Mouse (Mus musculus) embryonic stem cell, embryonic (primary cell): ENCODE results near the gene Brinp3.
"Not testable (repeated sequence)": the region's sequence is repeated elsewhere in the genome, so short reads cannot be mapped to it uniquely, and the experiment has no call there.

ENCODE experiments used
- CTCF ChIA-PET, 4 experiments: fragments of 300-600 bp in 2 of 4; fragments of 350-600 bp in 2 of 4; sonication (Branson Sonifier 250); formaldehyde crosslinking; loops; one replicate each; lab custom pipeline; 2022; ENCODE audit warnings: inconsistent platforms in 2 of 4; lab: Charles Lee
- POLR2A ChIA-PET, 4 experiments: fragments of 300-600 bp in 2 of 4; fragments of 350-600 bp in 2 of 4; sonication (Branson Sonifier 250); formaldehyde crosslinking; loops; one replicate each; lab custom pipeline; 2022; ENCODE audit warnings: antibody characterized with exemption in 4 of 4, inconsistent platforms in 1 of 4; lab: Charles Lee

Brinp3 gene

DNA sequence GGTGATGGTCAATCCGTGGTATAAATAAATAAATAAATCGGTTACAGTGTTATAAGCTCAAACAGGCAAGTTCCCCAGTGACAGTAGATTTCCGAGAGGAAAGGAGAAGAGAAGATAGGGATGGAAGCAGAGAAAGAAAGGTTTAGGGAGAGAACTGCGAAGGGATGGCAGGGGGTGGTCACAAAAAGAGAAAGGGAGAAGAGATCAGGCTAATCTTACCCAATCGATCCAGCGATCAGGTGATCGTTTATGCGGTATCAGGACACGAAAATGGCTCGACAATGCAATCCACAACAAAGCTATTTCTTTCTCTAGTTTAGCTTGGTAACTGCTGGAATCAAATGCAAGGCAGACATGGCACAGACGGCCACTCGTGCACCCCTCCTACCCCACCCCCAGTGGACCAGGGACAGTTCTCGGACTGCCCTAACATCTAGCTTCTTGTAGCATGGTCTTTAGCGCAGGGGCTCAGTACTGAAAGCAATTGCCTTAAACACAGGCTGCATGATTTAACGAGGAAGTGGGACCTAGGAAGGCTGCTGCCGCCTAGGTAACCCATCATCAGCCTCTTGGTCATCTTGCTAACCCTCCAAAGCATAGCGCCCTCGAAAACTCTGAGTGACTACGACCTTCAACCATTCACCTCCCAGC lies at the start of gene Brinp3:
Gene Brinp3, plus strand, starts transcription at position 80 of the 651 bp plus-strand sequence.
- ChIA-PET CTCF (no interaction called here), POLR2A (interaction anchor here in 1 of 4 experiments (1.3 kb wide), 1 partner anchor 9 kb away, joined by 4 read pairs; no protein-coding TSS in a partner anchor)

DNA sequence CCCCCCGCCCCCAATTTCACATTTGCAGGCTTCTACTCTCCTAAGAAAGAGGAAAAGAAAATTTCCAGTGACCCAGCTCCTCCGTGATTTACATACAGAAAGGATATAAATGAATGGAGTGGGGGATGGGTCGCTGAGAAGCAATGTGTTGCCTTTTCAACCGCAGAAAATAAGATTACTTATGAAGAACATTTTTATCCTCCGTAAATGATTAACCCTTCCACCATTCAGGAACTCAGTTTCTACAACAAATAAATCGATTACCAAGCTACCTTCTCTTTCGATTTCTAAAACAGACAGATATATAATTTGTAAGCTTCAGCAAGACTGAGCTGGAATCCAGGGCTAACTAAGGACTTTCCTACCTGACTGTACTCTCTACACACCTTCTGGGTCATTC lies 339 bp upstream of the Brinp3 start:
- ChIA-PET POLR2A (interaction anchor here in 2 of 4 experiments (0.5 to 1.3 kb wide), 2 partner anchors 8 to 61 kb away, joined by 3 to 4 read pairs; no protein-coding TSS in a partner anchor), CTCF (no interaction called here)

DNA sequence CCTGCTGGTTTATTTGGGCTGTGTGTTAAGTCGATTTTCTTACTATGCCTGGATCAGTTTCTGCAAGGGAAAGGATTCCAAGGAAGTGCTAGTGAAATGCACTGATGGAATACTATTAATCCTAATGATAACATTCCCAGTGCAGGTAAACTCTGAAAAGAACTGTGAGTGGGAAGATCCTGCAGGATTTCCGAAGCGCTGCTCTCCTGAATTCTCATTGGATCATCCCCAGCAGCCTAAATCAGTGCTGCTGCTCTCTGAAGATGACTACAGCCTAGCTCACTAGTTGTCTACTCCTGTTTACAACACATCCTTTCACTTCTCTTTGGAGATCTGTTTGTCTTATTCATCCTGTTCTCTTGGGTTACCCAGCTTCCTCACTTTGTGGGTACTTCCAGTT lies 826 bp downstream of the Brinp3 start:
- CTCF ChIA-PET: no interaction called here
- POLR2A ChIA-PET: no interaction called here

DNA sequence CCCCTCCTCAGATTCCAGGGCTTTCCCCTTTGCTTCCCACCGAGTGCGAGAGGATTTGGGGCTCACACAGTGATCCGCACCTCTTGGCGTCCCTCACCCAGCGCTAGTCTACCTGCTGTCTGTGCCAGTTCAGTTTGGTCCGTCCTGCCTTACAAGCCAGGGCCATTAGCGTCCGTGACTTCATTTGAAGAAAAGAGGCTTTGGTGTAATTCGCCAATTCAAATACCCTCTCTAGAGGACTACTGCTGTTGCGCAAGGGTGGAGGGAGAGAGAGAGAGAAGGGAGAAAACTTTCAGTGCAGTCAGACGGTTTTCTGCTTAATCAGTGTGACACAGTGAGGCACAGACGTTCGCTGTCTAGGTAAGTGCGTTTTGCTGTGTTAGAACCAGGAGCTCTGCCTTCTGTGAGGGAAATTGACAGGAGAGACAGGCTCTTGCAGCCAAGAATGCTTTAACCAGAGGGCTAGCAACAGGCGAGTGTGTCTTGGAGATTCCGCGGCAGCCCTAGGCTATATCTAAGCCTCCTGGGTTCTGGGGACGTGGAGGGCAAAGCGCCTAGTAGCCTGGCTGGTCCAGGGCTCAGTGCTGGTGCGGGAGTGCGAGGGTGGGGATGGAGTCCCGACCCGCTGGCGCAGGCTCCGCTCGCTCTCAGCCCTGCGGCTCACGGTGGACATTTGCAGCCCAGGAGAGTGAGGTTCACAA lies 3.0 kb downstream of the Brinp3 start:
- ChIA-PET POLR2A (interaction anchor here in 1 of 4 experiments (0.6 kb wide), 1 partner anchor 40 kb away, joined by 3 read pairs; no protein-coding TSS in a partner anchor), CTCF (no interaction called here)

DNA sequence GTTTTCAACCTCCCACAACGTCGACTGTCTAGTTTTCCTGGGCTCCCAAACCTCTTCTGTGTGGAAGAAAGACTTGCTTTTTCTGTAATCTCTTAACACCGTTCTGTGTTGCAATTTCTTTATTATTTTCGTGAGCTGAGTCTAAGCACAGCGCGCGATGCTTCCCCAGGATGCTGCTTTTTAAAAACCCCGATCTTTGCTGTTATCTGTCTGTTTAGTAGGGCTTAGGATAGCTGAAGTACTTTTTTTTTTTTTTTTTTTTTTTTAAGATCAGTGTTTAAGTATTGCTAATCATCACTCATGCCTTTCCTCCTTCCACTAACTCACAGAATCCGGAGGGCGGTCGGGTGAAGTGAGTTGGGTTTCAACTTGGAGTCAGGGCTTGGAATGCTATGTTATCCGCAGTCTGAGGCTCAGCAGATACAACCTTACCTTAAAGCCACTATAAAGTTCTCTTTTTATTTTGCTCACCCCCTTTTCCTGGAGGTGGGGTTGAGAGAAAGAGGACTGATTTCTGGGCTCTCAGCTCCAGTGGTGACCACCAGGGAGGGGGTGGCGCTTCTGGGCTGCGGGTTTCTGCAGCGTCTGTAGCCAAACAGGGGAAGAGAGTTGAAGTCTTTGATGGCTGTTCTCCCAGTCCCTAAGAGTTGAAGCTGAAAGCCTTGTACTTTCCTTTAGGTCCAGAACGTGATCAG lies 3.7 kb downstream of the Brinp3 start:
- ChIA-PET CTCF (no interaction called here), POLR2A (interaction anchor here in 1 of 4 experiments (0.6 kb wide), 1 partner anchor 39 kb away, joined by 3 read pairs; no protein-coding TSS in a partner anchor)

DNA sequence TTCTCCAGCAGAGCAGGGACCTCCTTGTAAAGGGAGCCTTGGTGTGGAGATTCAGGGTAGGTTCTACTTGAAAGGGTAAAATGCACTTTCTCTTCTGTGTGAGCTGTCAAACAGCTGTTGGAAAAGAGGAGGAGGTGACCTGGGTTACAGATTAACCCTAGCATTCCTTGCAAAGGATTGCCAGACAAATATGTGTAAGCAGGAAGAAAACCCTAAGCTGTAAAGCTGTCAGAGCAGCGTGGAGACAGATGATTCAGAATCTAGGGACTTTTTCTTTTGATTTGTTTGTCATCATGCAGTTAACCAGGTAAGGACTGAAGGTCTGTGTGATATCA lies 4.2 kb downstream of the Brinp3 start:
- POLR2A ChIA-PET: no interaction called here

DNA sequence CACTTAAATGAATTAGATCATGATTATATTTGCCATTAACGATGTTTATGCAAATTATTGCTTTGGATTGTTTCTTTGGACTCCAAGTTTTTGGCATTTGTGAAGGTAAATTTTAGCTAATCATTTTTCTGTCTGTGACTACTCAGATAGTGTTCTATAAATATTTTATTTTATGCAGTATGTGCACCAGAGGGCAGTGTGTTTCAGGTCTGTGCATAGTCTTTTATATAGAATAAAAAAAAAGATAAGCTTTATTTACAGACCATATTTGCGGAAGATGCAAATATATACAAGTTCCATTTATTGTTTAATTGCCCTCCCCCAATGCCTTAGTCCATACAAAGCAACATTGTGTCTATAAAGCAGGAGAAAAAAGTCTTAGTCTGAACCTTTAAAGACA lies 20.8 kb downstream of the Brinp3 start:
- ChIA-PET CTCF (no interaction called here), POLR2A (no interaction called here)

More for the DNA sequence above, 4.2 kb downstream of the Brinp3 start:
- CTCF ChIA-PET: no interaction called here

DNA sequence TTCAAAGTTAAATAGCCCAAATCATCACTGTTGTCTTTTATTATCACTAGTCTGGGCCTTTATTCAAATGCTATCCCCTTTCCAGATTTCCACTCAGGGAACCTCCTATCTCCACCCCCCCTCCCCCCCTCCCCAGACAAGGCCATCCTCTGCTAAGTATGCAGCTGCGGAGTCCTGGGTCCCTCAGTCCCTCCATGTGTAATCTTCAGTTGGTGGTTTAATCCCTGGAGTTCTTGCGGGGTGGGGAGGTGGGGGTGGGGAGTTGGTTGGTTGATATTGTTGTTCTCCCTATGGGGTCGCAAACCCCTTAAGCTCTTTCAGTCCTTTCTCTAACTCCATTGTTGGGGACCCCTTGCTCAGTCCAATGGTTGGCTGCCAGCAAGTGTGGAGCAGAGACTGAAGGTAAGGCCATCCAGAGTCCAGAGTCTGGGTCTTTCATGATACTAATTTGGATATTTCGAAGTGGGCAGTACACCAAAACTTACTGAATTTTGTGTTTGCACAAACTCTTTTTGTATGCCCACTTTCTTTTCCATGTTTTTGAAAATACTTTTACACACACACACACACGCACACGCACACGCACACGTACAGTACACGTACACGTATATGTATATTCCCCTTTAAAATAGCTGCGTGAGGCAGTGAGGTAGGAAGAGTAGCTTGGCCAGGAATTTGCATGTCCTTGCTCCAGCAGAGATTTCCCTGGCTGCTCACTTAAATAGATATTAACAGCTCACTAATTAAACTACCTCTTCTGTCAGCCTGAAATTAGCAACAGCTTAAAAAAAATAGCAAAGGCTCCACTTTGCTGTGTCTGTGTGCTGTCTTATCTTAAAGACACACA lies 29.4 kb downstream of the Brinp3 start:
- POLR2A ChIA-PET: interaction anchor here in 1 of 4 experiments (0.7 kb wide), 1 partner anchor 36 kb away, joined by 5 read pairs; no protein-coding TSS in a partner anchor
- CTCF ChIA-PET: no interaction called here

DNA sequence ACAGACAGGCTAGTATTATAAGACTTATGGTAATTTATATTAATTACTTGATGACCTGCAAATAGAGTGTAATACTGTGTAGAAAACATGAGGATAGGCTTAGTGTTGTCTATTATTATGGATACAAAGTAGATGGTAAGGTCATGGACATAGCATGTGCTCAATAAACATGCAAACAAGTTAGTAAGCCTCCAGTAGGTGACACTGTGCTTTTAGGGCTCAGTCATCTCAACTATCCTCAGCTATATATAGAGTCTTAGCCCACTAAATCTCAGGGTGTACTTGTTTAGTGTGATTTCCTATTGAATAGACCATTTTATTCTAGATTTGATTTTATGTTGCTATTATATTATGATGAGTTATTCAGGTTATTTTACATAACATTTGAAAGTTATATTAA lies 34.0 kb downstream of the Brinp3 start:
- POLR2A ChIA-PET: no interaction called here
- CTCF ChIA-PET: no interaction called here

DNA sequence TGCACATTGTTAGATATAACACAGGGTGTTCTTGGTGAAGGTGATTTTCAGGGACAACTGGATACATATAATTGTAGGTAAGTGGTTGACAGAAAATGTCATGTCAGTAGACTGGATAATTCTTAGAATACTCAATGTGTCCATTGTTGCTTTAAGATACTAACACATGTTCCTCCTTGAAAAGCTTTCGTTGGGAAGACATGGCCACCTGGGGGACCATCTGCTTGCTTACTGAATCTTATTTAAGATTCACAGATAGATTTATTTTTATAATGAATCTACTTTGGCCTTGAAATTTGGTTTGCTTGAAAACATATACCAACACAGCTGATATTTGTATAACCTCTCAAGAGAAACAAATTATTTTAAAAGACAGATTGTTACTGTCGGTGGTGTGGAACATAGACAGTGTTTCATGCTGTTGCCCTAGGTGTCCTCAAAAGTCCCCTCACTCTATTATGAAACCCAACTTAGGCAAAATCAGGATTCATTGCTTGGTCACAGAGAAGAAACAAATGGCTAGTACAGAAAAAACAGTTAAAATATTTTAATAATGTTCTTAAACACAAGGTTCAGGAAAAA lies 52.4 kb downstream of the Brinp3 start:
- POLR2A ChIA-PET: no interaction called here

DNA sequence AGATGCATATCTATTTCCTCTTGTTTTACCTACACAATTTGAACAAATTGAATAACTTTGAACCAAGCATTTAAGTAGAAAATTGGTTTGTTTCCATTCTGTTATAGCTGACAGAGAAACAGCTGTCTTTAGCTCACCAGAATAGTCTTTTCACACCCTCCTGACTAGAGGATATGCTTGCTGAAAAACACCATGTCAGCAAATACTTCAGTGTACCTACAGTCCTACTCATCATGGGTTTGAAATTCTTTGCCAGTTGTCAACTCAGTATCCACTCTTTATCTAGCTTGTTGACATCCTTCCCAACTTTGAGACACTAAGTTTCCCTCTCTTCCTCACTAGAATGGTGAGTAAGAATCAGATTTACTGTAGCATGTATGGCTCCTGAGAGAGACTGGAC lies 62.4 kb downstream of the Brinp3 start:
- POLR2A ChIA-PET: no interaction called here
- CTCF ChIA-PET: no interaction called here

More for the DNA sequence above, 52.4 kb downstream of the Brinp3 start:
- CTCF ChIA-PET: no interaction called here

DNA sequence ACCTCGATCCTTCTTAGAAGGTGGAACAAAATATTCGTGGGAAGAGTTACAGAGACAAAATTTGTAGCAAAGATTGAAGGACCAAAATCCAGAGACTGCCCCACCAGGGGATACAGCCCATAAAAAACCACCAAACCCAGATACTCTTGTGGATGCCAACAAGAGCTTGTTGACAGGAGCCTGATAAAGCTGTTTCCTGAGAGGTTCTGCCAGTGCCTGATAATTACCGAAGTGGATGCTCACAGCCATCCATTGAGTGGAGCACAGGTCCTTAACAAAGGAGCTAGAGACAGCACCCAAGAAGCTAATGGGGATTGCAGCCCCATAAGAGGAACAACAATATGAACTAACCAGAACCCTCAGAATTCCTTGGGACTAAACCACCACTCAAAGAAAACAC lies 67.6 kb downstream of the Brinp3 start:
- POLR2A ChIA-PET: interaction anchor here in 1 of 4 experiments (0.6 kb wide), 1 partner anchor 956 kb away, joined by 3 read pairs; no protein-coding TSS in a partner anchor
- CTCF ChIA-PET: no interaction called here

DNA sequence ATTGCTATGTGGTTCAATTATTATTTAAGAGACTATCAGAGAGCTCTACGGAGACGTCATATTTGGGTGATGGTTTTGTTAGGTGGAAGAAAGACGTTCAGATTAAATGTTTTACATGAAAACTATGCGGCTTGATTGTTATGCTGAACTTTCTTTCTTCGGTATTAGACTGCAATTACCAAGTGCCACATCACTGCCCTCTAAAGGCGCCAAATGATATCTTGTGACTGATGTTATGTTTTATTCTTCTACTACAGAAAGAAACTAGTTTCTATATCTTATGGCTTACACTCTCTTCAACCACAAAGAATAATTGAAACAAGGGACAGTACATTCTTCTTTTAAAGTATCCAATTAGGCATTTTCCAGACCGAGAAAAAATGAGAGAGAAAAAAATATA lies 89.6 kb downstream of the Brinp3 start:
- POLR2A ChIA-PET: interaction anchor here in 1 of 4 experiments (1.2 kb wide), 1 partner anchor 145 kb away, joined by 3 read pairs; no protein-coding TSS in a partner anchor
- CTCF ChIA-PET: no interaction called here

DNA sequence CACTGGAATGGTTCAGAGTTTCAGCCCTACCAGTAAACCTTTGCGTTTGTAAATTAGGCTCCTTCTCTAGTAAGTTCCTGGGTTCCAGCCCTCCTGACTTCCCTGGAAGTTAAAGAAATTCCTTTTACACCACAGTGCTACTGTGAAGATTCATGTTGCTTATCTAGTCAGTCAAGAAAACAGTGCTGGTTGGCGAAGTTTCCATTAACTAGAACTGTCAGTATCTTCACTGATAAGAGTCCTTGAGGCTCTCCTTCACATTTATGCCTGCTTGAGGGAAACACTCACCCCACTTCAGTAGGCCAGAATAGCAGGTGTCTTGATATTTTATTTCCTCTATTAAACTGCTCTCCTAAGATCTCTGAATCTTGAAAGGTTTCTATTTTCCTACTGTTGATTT lies 138.3 kb downstream of the Brinp3 start:
- CTCF ChIA-PET: no interaction called here
- POLR2A ChIA-PET: no interaction called here

DNA sequence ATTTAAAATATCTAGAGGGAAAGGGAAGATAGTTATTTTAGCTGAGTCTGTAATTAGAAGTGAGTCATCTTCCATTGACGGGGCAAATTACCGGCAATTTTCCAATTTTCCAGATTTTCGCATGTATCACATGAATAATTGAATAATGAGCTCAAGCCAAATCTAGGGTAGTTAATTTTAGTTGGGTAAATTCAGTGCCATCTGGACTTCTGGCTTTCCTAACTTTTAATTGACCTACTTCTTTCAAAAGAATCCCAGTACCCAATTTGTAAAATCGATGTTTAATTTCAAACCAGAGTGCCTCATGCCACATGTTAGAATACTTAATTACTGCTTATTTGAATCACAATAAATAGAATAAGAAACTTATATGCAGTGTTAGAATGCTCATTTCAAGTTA lies 162.7 kb downstream of the Brinp3 start:
- POLR2A ChIA-PET: no interaction called here
- CTCF ChIA-PET: no interaction called here

DNA sequence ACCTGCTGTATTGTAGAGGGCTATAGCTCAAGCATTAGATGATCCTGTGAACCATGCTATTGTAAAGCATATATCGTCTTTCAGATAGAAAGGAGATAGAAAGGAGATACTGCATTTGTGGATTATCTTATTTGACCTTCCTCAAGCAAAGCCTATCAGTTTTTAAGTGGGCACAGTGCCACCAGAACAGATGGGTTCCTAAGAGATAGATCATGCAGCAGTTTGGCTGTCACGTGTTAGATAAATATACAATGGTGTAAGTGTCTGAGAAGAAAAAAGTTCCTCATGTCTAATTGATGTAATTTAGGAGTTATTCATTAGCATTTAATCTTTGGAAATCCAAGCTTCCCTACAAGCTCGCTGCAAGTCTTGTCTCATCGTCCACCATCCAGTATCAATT lies 206.2 kb downstream of the Brinp3 start:
- ChIA-PET POLR2A (no interaction called here), CTCF (no interaction called here)

DNA sequence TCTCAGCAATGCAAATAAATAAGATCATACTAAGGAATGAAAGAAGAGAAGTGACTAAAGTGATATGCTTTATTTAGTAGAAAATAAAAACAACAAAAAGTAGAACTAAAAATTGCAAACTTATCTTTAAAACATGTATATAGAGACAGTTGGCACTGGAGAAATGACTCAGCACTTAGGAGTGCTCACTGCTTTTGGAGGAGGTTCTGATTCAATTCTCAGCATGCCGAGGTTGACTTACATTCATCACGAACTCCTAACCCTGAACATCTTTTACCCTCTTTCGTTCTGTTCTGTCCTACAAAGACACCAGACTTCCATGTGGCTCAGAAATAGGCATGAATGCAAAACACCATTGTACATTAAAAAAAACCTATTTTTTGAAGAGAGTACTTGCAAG lies 225.0 kb downstream of the Brinp3 start:
- ChIA-PET CTCF (no interaction called here), POLR2A (no interaction called here)

DNA sequence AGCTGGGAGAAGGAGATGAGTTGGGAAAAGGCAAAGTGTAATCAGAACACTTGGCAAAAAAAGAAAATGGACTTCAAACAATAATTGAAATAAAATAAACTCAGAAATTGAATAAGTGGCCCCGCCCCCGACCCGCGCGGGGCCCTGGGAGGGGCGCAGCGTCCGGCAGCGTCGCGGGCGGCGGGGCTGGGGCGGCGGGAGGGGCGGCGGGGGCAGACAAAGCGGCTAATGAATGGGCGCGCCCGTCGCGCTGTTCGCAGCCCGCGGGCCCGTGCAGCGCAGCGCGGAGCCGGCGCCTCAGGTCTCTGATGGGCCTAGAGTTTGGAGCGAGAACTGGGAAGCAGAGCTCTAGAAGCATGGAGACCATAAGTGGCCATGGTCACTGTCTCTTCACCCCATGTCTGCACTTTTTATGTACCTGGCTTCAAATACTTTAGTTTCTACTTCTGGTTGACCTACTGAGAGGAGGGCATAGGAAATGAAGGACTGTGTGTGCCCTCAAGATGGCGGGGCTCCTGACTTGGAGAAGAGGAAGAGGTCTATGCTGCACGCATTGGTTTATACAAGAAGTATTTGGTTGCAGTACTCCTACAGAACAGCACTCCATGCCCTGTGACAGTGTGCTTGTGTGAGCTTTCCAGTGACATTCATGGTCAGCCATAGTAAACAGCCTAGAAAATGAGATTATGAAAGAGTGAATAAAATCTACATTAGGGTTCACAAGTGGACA lies 230.4 kb downstream of the Brinp3 start:
- CTCF ChIA-PET: not testable (repeated sequence)
- POLR2A ChIA-PET: interaction anchor here in 1 of 4 experiments (0.6 kb wide), 1 partner anchor 7 kb away, joined by 3 read pairs; no protein-coding TSS in a partner anchor
